Mouse (Mus musculus): Measurements from ENCODE around the gene Phc1.

Phc1 gene

DNA sequence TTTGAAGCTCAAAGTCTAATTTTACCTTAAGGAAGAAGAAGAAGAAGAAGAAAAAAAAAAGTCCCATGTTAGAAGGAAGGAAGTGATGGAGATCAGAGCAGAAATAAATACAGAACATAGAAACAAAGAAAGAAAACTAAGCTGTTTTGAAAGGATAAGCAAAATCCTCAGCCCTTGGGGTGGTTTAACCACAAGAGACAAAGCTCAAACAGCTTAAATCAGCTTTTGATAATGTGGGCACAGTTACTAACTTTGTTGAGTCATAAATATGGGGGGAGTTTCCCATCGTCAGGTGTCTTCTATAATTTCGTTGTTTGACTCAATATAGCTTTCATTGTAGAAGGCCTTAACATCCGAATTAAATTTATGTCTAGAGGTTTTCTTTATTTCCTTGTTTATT lies 48.6 kb downstream of the Phc1 start:
- ChIA-PET CTCF (interaction anchor here in 2 of 4 experiments (0.6 to 1.8 kb wide), 4 partner anchors 13 to 375 kb away, joined by 3 to 5 read pairs (median 4); partner anchors contain the start of gene M6pr (in 1 of the 2)), POLR2A (interaction anchor here in 1 of 4 experiments (0.7 to 1.3 kb wide), 2 partner anchors 51 to 1126 kb away, joined by 3 read pairs; no protein-coding TSS in a partner anchor)

GRCm38 (mm10) chr6:122291264-122291663 lies 49.1 kb downstream of the Phc1 start:
- ChIA-PET POLR2A (interaction anchor here in 1 of 4 experiments (1.3 kb wide), 1 partner anchor 52 kb away, joined by 3 read pairs; no protein-coding TSS in a partner anchor), CTCF (interaction anchor here in 1 of 4 experiments (0.7 to 1.1 kb wide), 2 partner anchors 13 to 376 kb away, joined by 3 to 5 read pairs; no protein-coding TSS in a partner anchor)

DNA sequence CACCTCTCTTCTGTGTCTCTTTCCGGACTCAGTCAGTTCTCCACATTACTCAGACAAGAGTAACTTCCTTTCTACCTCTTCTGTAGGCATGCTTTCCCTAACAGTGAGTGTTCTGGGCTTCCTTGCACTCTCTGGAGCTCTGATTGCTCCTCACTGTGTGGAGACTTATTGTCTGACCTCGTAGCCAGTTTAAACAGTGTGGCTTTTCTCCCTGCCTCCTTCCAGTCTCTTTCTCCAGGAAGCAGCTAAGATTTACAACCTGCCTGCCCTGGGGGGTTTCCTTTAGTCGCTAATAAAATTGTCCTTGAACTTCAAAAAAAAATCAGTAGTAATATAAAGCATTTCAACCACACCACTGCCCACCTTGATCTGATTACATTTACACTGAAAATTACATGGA lies 50.1 kb downstream of the Phc1 start:
- CTCF ChIA-PET, result interaction anchor here in 2 of 4 experiments (0.6 to 1.1 kb wide), 3 partner anchors 15 to 323 kb away, joined by 3 to 4 read pairs (median 3); no protein-coding TSS in a partner anchor
- POLR2A ChIA-PET, result interaction anchor here in 1 of 4 experiments (0.9 to 1.3 kb wide), 2 partner anchors 12 to 53 kb away, joined by 3 read pairs; no protein-coding TSS in a partner anchor

DNA sequence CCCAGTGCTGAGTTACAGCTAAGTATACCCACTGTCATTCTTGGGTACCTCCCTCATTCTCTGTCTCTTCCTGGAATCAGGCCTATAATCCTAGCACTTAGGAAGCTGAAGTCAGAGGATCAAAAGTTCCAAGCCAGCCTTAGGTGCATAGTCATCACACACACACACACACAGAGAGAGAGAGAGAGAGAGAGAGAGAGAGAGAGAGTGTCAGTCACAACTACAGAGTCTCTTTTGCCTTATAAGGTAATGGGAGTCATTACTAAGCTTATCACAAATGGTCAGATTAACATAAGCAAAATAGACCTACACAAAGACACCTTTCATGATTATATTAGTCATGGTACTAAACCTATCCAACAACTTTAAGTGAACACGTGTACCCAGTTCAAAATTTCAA lies 51.0 kb downstream of the Phc1 start:
- ChIA-PET CTCF (interaction anchor here in 2 of 4 experiments (1.0 to 1.1 kb wide), 2 partner anchors 8 to 16 kb away, joined by 3 read pairs; no protein-coding TSS in a partner anchor), POLR2A (no interaction called here)

- ChIA-PET CTCF (interaction anchor here in 1 of 4 experiments (1.4 kb wide), 1 partner anchor 20 kb away, joined by 4 read pairs; the partner anchor contains the start of gene M6pr), POLR2A (no interaction called here)
Measured at GRCm38 (mm10) chr6:122288263-122288662, 52.1 kb downstream of the Phc1 start.

GRCm38 (mm10) chr6:122284823-122285222 lies 55.5 kb downstream of the Phc1 start:
- CTCF ChIA-PET, result interaction anchor here in 1 of 4 experiments (0.5 kb wide), 1 partner anchor 40 kb away, joined by 5 read pairs; no protein-coding TSS in a partner anchor

DNA sequence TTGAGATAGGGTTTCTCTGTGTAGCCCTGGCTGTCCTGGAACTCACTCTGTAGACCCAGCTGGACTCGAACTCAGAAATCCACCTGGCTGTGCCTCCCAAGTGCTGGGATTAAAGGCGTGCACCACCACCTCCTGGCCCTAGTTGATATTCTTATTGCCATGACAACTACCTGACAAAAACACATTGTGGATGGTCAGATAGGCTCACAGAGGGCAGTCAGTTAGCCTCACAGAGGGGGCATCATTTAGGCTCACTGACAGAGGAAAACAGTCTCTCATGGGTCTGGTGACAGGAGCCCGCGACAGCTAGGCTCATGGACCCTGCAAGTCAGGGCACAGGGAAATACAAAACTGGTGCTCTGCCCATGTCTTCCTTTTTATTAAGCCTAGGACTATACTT lies 56.1 kb downstream of the Phc1 start:
- ChIA-PET CTCF (interaction anchor here in 1 of 4 experiments (0.5 kb wide), 1 partner anchor 41 kb away, joined by 5 read pairs; no protein-coding TSS in a partner anchor), POLR2A (no interaction called here)

More at GRCm38 (mm10) chr6:122284823-122285222, 55.5 kb downstream of the Phc1 start:
- POLR2A ChIA-PET, result no interaction called here

DNA sequence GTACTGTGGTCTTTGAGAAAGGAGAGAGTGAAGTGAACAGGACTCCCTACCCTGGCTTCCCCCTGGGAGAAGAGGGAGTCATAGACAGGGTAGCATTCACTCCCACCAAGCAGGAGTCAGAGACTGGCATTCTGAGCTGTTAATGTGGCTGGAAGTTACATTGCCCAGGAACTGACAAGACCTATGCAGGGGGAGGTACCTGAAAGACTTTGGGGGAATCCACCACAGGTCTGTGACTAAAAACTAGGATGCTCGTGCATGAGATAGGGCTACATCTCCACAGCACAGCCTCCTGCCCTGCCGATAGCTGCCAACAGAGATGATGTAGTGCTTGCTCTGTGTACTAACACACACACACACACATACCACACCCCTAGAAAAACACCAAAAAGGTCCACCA lies 56.9 kb downstream of the Phc1 start:
- CTCF ChIA-PET, result no interaction called here
- POLR2A ChIA-PET, result no interaction called here

GRCm38 (mm10) chr6:122282782-122283181 lies 57.6 kb downstream of the Phc1 start, which contains the start of gene Klrg1:
Gene Klrg1 (minus strand): TSS chr6:122282882.
- POLR2A ChIA-PET, result no interaction called here
- CTCF ChIA-PET, result interaction anchor here in 1 of 4 experiments (0.6 kb wide), 1 partner anchor 320 kb away, joined by 3 read pairs; no protein-coding TSS in a partner anchor

DNA sequence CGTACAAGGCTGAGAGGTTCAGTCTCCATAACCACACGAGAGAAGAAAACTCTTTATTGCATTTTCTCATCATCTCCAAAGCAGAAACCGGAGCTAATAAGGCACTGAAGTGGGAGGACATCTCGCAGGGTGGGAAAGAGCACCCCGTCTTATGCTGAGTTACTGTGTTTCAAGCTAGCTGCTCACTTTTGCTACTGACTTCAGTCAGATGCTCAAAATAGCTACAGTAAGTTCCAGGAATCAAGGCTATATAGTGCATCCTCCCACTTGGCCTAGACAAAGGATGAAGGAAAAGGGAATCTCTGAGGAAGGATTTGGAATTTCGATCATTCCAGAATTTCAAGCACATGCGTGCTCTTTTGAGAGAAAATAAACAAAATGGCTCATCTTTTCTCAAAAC lies 63.8 kb downstream of the Phc1 start:
- CTCF ChIA-PET, result no interaction called here
- POLR2A ChIA-PET, result interaction anchor here in 1 of 4 experiments (0.9 kb wide), 1 partner anchor 192 kb away, joined by 3 read pairs; no protein-coding TSS in a partner anchor

GRCm38 (mm10) chr6:122274546-122274945 lies 65.8 kb downstream of the Phc1 start:
- ChIA-PET POLR2A (no interaction called here), CTCF (interaction anchor here in 2 of 4 experiments (0.6 to 1.0 kb wide), 3 partner anchors 11 to 16 kb away, joined by 3 to 4 read pairs (median 3); no protein-coding TSS in a partner anchor)

DNA sequence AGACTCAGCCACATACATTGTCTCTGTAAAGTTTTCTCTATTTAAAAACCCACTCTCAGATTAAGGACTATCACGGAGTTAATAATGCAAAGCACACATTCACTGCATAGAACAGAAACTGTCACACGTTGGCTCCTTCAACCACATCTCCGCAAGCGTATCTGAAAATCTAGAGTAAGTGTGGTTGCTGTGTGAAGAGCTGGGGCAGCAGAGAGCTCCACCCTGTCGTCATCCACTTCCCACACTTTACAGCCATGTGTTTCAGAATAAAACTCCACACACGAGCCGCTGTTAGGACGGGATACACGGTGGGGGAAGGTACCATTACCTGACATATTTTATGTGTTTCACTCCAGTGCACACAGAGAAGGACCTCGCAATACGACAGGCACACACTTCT lies 70.2 kb downstream of the Phc1 start:
- ChIA-PET POLR2A (no interaction called here), CTCF (interaction anchor here in 1 of 4 experiments (1.2 kb wide), 1 partner anchor 12 kb away, joined by 4 read pairs; no protein-coding TSS in a partner anchor)

- CTCF ChIA-PET, result no interaction called here
- POLR2A ChIA-PET, result no interaction called here
Measured at GRCm38 (mm10) chr6:122269170-122269569, 71.2 kb downstream of the Phc1 start.

- POLR2A ChIA-PET, result no interaction called here
- CTCF ChIA-PET, result no interaction called here
Measured at GRCm38 (mm10) chr6:122268561-122268960, 71.8 kb downstream of the Phc1 start.
